Mouse (Mus musculus) kidney, postnatal 10 days (tissue): Measurements from ENCODE around the gene Phc3.

Source experiments
- DNase-seq: peaks from one replicate; pipeline ENCODE4 v3.0.0; 2021; ENCODE audit warnings: mixed read lengths

The Phc3 gene

DNA sequence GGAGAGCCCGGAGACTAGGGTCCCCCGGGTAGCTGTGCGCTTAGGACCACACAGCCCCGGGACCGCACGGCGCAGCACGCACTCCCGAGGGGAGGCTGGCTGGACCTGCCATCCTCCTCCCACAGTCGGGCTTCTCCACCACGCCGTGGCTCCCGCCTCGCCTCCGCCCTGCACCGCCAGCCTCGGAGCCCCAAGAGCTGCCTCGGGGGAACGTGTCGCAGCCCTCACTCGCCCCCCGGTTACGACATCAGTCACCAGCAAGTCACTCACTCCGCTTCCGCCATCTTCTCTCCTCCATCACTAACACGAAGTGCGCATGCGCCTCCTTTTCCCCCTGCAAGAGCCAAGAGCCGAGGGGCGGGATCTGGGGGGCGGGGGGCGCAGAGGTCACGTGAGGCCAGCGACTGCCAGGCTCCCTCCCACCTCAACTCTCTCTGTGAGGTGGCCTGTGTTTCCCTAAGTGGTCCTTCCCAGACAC, at the start of gene Phc3:
Gene Phc3 (minus strand): TSS at position 312 of the 478 bp plus-strand sequence.
- peak; percentile 96 for DNase-seq

DNA sequence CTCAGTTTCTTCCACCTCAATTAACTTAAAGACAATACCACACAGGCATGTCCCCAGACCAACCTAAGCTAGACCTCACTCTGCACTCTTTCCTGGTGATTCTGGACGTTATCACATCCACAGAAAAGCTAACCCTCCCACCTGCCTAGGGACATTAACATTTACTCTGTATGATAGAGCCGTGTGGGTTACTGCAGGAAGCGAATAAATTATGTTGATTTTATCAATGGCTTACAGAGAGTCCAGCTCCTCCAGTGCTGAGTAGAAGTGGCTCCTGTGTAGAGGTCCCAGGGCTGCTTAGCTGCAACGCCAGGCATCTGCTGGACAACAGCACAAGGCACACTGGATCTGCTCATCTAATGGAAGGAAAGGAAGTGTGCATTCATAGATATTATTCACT, 48.4 kb upstream of the Phc3 start:
- no peak for DNase-seq

DNA sequence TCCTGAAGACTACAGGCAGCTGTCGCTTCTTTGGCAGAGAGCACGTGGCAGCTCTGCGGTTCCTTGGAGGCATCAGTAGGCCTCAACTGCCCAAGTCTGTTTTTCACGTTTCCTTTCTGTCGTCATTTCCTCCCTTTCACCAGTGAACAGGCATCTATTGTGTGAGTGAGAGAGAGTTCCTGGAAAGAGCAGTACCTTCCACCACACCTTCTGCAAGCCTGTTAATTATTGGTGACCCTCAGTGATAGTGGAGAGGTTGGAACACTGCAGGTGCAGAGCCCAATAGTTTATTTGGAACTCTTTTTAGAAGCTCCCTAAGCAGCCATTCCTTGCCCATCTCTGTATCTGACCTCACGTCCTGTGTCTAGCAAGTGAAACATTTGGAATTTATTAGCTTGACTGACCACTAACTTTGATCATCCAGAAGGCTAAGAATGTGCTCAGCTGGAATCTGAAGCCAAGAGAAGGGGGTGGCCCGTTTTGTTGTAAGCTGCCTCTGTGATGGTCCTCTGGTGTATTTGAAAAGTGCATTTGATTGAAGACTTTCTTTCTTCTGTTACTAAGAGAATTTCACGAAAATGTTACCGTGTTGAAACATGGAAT, 47.5 kb upstream of the Phc3 start:
- DNase-seq: peak; percentile 26

DNA sequence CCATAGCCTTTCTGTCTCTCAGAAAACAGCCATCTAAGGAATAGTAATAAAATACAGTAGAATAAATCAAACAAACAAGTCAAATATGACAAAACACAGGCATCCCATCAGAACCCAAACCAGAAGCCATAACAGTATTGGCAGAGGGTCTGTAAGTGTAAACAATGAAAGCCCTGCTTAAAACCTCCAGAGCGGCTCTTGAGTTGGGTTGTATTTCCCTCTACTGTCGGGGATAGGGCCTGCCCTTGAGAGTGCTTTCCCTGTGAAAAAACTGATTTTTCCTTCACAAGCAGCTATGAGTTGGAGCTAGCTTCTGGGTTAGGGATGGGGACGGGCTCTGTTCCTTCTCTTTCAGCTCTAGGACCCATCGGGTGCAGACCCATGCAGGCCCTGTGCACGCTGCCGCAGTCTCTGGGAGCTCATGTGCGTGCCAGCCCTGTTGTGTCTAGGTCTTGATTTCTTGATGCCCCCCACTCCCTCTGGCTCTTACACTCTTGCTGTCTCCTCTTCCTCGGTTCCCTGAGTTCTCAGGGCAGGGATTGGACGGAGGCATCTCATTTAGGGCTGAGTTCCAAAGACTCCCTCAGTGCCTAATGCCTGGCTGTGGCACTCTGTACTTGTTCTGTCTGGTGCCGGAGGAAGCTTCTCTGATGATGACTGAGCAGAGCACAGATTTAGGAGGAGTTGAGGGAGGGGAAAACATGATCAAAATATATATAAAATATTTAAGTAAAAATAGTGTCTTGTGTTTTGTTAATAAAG, 46.6 kb upstream of the Phc3 start:
- DNase-seq: no peak

DNA sequence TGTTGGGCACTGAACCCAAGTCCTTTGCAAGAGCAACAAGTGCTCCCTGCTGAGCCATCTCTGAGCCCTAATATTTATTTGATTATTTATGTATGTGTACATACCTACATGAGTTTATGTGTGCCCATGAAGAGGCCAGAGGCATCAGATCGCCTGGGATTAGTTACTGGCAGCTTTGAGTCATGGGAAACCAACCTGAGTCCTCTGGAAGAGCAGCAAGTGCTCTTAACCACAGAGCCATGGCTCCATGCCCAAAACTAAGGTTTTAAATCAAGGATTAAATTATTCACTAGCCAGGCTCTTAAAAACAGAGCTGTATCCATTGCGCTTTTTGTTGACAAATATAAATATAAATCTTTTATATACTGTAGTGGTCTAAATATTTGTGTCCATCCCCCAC, 45.2 kb upstream of the Phc3 start:
- DNase-seq: no peak

DNA sequence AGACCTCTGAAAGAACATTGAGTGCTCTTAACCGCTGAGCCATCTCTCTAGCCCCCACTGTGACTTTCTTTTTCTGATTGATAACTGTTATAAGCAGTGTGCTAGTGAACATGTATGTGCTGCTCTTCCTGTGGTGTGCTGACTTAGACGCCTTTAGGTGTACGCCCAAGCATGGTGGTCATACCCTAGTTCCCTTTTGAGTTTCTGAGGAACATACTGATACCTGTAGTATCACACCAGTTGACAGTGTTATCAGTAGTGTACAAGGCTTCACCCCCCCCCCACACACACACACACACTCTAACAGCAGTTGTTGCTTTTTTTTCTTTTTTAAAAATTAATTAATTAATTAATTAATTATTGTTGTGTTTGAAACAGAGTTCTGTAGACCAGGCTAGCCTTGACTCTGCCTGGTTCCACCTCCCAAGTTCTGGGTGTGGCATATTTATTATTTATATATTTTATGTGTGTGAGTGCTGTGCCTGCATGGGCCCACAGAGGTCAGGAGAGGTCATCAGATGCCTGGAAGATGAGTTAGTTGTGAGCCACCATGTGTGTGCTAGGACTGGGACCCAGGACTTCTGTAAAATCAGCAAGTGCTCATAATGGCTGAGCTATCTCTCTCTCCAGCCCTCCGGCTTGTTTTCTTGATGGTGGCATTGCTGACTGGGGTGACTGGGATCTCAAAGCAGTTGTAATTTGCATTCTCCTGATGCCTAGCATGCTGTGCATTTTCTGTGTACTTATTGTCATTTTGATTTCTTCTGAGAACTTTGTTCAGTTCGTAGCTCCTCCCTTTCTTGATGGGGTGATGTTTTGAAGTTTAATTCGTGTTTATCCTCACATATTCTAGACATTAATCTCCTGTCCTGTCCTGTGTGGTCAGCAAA, 35.4 kb upstream of the Phc3 start:
- DNase-seq: no peak

DNA sequence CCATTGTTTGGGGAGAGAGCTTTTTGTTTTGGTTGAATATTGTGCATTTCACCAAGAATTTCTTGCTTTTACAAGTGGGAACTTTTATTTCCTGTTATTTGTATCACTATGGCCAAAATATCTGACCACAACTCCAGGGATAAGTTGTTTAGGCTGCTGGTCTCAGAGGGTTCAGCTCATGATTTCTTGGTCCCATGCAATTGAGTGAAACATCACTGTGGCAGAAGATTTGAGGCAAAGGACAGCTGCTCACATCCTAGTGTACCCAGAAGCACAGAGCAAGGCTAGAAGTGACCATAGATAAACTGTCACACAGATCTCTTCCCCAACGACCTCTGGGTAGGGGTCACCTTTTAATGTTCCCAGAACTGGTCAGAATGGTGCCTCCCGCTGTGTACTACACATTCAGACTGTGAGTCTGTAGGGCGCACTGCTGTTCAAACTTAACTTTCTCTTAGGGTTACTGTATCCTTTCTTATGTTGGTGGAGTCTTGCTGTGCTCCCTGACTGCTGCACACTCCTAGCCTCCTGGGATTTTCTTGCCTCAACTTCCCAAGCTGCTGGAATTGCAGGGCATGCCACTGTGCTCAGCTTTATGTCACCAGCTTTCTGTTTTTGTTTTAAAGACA, 31.9 kb upstream of the Phc3 start:
- no peak for DNase-seq

DNA sequence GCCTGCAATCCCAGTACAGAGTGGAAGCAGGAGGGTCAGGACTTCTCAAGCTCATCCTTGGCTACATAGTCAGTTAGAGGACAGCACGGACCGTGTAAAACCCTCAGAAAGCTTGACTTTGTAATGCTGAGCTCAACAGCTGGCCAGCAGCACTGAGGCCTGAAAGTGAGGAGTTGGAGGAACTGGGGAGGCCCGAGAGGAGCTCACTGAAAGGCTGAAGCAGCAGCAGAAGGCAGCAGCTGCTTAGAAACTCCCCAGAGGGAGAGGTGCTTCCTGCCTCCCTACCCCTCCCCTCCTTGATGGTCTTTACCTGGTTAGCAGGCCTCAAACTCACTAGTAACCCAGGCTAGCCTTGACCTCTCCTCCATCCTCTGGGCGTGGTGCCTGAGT, 30.8 kb upstream of the Phc3 start:
- DNase-seq: peak; percentile 67

DNA sequence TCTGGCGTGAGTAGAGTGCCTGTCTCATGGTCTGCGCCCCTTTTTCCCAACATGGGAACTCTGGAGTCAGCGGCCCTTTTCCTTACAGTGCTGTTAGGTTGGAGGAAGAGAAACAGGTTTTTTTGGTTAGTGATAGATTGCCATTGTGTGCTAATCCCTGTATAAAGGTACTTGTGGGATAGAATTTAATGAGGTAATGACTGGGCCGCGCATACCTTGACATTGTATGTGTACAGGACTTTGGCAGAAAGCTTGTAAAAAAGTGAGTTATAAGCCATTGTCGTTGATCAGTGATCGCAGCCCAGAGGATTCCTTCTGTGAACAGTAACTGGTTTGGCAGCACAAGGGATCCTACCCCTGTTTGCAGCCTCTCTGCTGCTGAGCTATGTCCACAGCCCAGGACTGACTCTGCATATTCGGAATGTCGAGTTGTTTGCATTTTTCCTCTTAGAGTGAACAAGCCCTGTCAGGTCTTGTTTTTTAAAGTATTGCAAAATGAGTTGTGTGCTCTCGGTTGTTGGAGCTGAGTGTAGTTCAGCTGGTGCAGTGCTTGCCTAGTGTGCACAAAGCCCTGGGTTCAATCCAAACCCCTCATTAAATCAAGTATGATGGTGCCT, 30.3 kb upstream of the Phc3 start:
- no peak for DNase-seq

DNA sequence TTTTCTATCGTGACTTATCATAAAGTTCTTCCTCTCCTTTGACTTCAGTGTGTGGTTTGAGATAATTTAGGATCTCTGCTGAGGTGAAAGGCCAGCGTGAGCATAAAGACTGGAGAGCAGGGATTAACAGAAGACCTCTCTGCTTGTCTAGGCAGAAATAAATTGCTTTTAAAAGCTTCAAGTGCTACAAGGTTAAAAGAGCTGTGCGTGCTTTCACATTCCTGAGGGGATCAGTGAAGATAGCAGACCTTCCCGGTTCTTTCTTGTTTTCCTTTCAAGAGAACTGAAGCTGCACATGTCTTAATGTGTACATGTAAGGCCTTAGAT, 27.4 kb upstream of the Phc3 start:
- DNase-seq: no peak

DNA sequence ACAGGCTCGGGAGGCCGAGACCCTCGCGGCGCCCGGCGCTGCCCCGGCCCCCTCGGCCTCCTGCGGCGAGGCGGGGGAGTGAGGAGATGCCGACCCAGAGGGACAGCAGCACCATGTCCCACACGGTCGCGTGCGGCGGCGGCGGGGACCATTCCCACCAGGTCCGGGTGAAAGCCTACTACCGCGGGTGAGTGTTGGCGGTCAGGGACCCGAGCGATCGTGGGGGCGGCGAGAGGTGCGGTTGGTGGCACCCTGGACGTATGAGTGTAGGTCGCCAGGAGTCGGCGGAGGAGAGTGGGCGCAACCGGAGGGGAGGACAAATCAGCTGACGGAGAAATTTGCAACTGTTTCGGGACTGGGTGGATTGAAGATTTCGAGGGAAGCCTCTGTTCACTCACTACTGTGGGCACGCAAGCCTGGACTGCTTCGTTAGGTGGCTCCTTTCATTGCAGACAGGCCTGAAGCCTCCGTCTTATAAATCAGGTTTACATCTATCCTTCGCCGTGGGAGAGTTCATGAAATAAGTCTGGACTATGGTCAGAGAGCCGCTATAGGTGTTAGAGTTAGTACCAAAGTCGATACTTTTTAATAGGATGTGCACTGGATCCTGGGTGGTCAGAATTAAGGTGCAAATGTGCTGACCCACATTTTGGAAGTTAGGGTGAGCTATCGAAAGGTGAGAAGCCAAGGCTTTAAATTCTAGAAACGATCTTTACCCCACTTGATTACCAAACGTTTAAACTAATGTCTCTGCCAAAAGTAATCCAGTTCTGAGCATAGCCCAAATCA, 26.9 kb upstream of the Phc3 start:
- no peak for DNase-seq

DNA sequence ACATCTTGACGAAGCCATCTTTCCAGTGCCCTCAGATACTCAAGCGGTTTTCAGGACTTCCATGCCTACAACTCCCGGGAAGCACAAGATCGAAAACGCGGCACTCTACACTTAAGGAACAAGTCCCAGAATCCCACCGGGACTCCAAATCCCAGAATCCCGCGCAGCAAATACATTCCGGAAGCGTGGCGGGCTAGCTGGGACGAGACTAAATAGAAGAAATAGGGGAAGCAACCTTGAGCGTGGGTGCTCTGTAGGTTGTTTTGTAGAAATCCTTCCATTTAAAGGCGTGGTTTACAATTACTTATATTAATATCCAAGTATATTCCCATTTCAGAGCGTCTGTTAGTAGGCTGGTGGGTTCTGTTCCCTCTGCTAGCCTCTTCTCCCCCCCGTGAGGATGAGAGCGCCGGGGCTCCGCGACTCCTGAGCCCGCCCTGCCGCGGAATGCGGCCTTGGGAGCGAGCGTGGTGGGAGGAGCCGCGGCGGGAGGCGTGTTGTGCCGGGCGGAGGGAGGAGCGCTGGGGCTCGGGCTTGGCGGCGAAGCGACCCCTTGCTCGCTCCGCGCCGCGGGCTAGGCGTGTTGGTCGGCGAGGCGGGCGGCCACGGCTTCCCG, 26.2 kb upstream of the Phc3 start, which contains the start of gene Prkci:
Gene Prkci (plus strand): TSS at position 465 of the 616 bp plus-strand sequence.
- DNase-seq: peak; percentile 96

DNA sequence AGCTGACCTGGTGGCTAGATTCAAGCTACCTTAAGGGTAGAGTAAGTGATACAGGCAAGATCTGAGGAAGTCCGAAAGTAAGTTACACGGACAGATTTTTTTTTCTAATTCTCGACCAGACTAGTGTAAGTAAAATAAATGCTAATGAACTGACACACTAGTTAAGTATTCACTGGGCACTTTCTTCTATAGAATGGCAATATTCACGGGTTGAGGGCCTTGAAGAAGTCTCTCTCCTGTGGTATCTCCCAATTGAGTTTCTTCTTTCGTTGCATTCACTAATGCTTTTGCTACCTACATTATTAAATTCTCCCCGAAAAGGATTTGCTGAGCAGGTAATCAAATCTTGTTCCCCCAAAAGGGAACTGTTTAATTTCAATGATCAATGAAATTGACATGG, 25.6 kb upstream of the Phc3 start:
- no peak for DNase-seq

DNA sequence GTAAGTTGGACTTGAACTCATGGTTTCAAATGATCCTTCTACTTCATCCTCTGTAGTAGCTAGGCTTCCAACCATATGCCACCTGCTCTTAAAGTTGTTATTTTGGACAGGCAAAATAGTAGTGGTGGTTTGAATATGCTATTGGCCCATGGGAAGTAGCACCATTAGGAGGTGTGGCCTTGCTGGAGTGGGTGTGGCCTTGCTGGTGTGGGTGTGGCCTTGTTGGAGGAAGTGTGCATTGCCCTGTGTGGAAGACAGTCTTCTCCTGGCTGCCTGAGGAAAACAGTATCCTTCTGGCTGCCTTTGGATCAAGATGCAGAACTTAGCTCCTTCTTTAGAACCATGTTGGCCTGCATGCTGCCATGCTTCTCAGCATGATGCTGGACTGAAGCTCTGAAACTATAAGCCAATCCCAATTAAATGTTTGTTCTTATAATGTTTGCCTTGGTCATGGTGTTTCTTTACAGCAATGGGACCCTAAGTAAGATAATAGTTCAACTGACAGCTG, 23.9 kb upstream of the Phc3 start:
- DNase-seq: no peak

DNA sequence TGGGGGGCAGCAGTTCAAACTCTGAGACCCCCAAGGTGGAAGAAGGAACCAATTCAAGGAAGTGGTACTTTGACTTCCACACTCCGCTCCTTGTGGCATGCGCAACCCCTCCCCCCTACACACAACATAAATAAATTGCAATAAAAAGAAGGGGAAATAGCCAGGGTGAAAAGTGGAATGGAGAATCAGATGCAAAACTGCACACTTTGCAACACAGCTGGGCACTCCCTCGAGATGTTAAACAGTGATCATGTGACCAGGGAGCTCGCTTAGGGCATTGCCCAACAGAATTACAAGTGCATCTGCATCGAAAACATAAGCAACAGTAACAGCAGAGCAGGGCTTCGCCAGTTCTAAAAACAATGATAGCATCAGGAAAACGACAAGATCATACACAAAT, 22.9 kb upstream of the Phc3 start:
- DNase-seq: no peak

DNA sequence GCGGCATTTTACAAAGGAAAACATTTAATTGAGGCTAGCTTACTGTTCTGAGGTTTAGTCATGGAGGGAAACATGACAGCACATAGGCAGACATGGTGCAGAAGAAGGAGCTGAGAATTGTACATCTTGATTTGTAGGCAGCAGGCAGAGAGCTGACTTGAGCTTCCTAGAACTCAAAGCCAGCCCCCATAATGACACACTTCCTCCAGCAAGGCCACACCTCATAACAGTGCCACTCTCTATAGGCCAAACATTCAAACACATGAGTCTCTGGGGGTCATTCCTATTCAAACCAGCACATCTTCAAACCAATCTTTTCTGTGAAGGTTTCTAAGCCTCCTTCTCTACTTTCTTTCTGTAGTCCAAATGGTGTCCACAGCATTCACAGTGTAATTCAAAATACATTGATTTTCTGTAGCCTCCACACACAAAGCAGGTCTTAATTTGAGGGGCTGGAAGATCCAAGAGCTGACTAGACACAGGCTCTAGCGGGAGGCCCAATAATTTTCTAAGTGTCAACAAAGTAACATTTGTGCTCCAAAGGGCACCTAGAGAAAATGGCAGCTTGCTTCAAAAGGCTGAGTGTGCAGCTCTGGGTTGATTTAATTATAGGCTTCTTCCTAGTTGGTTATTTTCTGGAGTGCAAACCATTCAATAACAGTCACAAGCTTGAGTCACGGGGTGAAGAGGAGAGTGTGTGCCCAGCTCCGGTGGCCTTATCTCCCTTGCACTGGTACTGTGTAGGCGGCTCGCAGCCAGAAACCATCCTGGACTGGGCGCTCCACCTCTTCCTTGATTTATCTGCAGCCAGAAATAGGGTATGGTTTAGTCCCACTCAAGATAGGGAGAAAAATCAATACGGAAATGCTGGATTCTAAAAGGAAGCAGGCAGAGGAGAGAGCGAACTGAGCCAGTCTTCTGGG, 18.4 kb upstream of the Phc3 start:
- no peak for DNase-seq

DNA sequence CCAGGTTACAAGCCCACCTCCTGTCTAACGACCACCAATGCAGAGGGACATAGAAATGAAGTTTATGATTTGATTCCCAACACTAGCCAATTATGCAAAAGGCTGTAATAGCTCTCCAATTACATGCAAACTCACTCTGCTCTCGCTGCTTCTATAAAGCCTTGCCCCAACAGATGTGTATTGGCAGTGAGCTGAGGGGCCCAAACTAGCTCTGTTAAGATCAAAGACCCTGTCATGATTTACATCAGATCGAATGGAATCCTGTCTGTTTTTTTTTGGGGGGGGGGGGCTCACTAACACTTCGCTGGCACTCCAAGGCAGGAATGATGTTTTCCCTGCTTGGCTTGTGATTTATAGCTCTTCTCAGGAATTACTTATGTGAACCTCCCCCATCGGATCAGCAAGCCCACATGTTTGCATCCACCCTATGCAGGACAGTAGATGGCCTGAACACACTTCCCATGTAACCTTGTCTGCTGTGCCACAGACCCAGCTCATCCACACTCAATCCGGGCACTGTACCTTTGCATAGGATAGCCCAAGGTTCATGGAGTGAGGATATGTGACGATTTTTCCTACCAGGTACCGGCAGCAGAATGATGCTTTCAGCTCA, 13.8 kb upstream of the Phc3 start:
- DNase-seq: no peak

DNA sequence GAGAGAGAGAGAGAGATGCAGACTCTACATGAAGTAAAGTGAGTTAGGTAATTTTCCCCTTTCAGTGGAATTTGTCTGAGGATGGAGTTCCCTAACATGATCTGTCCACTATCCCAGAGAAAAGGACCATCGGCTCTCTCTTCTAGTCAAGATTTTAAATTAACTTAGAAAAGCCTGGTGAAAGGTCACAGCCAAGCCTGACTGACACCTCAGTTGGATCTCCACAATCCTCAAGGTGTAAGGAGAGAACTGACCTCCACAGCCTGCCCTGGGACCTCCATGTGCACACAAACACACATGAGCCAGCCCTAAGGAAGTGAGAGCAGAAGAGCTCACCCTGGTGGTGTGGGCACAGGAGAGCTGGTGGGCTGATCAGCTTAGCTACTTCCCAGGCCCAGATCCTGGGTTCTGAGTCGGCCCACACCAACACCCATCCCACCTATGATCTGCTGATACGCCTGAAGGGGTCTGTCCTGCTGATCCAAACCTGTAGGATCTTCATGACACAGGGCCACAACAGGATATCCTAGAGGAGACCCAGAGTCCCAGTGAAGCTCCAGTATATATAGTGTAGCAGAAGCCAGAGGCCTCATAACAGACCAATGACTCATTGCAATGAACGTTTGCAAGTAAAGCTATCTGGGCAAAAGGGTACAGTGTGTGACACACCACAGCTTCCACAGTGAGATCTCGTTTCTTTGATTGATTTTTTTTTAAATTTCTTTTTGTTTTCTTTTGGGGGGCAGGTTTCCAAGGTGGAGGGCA, 12.6 kb upstream of the Phc3 start:
- DNase-seq: no peak
